Mouse (Mus musculus) megakaryocyte, embryonic 14.5 days (primary cell): ENCODE data around the gene Srbd1.

ENCODE experiments used
- FLI1 ChIP-seq: IDR thresholded peaks from 2 replicates; pipeline ENCODE4 v1.6.1; 2012; ENCODE audit warnings: low read length, inconsistent platforms, mixed read lengths
- GATA1 ChIP-seq: IDR thresholded peaks from 3 replicates; pipeline ENCODE4 v1.6.1; 2012; ENCODE audit warnings: mixed read lengths, low read length, inconsistent platforms, borderline replicate concordance

GRCm38 (mm10) chr17:86063461-86063860 is 81.5 kb downstream of the Srbd1 start:
- TF ChIP-seq GATA1 (no peak), FLI1 (no peak)
